Mouse (Mus musculus): ENCODE data around the gene Ccnd3.

DNA sequence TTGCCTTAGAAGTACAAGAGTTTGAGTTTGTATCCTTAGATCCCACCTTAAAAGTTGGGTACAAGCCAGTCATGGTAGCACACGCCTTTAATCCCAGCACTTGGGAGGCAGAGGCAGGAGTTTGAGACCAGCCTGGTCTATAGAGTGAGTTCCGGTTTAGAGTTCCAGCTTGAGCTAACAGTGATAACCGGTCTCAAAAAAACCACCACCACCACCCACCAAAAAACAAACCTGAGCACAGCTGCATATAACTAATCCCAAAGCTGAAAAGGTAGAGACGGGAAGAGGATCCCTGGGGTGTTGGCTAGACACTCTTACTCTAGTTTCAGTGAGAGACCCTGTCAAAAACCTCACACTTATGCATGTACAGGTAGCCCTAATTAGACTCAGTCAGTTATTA is 111.8 kb downstream of the Ccnd3 start:
- TF ChIP-seq CTCF (IDR thresholded peaks at IDR 0.05; ENCODE audit: low read depth, low read length) (no peak), POLR2A (IDR thresholded peaks at IDR 0.05; ENCODE audit: insufficient read depth, low read length) (no peak), EP300 (IDR thresholded peaks at IDR 0.05; ENCODE audit: insufficient read depth, low read depth, low read length) (no peak)
